Mouse (Mus musculus) heart, adult 2 months (tissue): ENCODE results near the gene Ccnt2.

Experiments used
- CTCF ChIP-seq: fragments of 200-600 bp; IDR thresholded peaks from 2 replicates; pipeline ENCODE4 v1.8.1; 2022; ENCODE audit warnings: antibody characterized with exemption, mild to moderate bottlenecking, moderate library complexity
- EP300 ChIP-seq: fragments of 200-500 bp; IDR thresholded peaks from 2 replicates; pipeline ENCODE4 v1.6.1; 2011; ENCODE audit warnings: low read depth, low read length, control low read depth; ENCODE audit not compliant: insufficient read depth
- POLR2A ChIP-seq: fragments of 200-500 bp; IDR thresholded peaks from 2 replicates; pipeline ENCODE4 v1.6.1; 2011; ENCODE audit warnings: mild to moderate bottlenecking, low read depth, low read length, control low read depth; ENCODE audit not compliant: insufficient read depth

DNA sequence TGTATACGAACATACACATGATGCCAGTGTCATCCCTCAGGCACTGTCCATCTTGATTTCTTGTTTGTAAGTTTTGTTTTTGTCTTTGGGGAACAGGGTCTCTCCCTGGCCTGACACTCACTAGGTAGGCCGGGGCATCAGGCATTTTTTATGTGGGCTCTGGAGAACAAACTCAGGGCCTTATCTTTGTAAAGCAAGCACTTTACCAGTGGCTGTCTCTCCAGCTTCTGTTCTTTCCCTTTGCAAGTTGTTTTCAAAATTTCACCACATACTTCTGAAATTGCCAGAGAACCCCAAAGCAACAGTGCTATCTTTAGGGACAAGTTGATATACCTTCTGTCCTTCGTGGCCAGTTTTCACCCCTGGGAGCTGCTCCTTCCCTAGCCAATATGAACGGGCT is 60.2 kb downstream of the Ccnt2 start:
- TF ChIP-seq EP300 (no peak), POLR2A (no peak), CTCF (no peak)
